Mouse (Mus musculus) heart, postnatal 0 days (tissue): Measurements from ENCODE around the gene Supt6. TPM values are rescaled to one million over a fixed set of nuclear protein-coding genes. Genes with fewer than 3 reads are reported as not detected.

Experiments used
- ATAC-seq: fragments of 200-750 bp; cut with Nextera tagmentation; 2 replicates; pipeline ENCODE4 v1.8.0; 2017; ENCODE audit warnings: low read depth, moderate number of reproducible peaks, moderate library complexity; ENCODE audit not compliant: insufficient read depth
- DNase-seq: peaks from one replicate; pipeline ENCODE4 v3.0.0-alpha.2; 2016; ENCODE audit warnings: low spot score
- H3K27ac ChIP-seq: fragments of 300-500 bp; sonication (generic); 2 replicates; pipeline ENCODE4 v1.5.1; 2014; ENCODE audit warnings: low read depth, mild to moderate bottlenecking
- H3K27me3 ChIP-seq: fragments of 300-500 bp; sonication (generic); 2 replicates; pipeline ENCODE4 v1.6.1; 2014; ENCODE audit warnings: low read length, mixed read lengths; ENCODE audit not compliant: control insufficient read depth, insufficient read depth
- H3K36me3 ChIP-seq: fragments of 300-500 bp; sonication (generic); replicated peaks from 2 replicates; pipeline ENCODE4 v1.6.1; 2014; ENCODE audit warnings: low read length, mixed read lengths; ENCODE audit not compliant: control insufficient read depth, insufficient read depth
- H3K4me1 ChIP-seq: fragments of 300-500 bp; sonication (generic); 2 replicates; pipeline ENCODE4 v1.6.1; 2014; ENCODE audit warnings: antibody characterized with exemption; ENCODE audit not compliant: control insufficient read depth, insufficient read depth
- H3K4me2 ChIP-seq: fragments of 300-500 bp; sonication (generic); 2 replicates; pipeline ENCODE4 v1.6.1; 2014; ENCODE audit warnings: low read depth, mild to moderate bottlenecking, low read length, moderate library complexity
- H3K4me3 ChIP-seq: fragments of 300-500 bp; sonication (generic); 2 replicates; pipeline ENCODE4 v1.5.1; 2014; ENCODE audit warnings: low read depth, low read length
- H3K9ac ChIP-seq: fragments of 300-500 bp; sonication (generic); replicated peaks from 2 replicates; pipeline ENCODE4 v1.6.1; 2014; ENCODE audit warnings: low read depth, low read length, mixed read lengths
- H3K9me3 ChIP-seq: fragments of 300-500 bp; sonication (generic); replicated peaks from 2 replicates; pipeline ENCODE4 v1.6.1; 2016; ENCODE audit warnings: low read length; ENCODE audit not compliant: control insufficient read depth
- CTCF ChIP-seq: IDR thresholded peaks from 2 replicates; pipeline ENCODE4 v1.5.1; 2016; ENCODE audit warnings: antibody characterized with exemption, control low read depth, low read depth
- EP300 ChIP-seq: IDR thresholded peaks from 2 replicates; pipeline ENCODE4 v1.6.1; 2016; ENCODE audit warnings: antibody characterized with exemption, low read depth
- WGBS: fragments of 180-500 bp; shearing (Covaris S2); extraction: QIAGEN DNeasy Blood & Tissue Kit; methylation state at CpG from one replicate; pipeline ENCODE4 v1.1.7; 2014; 5-methylcytosine and 5-hydroxymethylcytosine counted together
- polyA plus RNA-seq: library from polyadenylated mRNA; unstranded; fragments of >200 nt; fragmentation: Nextera tagmentation; extraction: Ambion mirVana; gene quantifications from 2 replicates; pipeline ENCODE4 v1.2.1, GENCODE M21; 2015
- total RNA-seq: library from RNA; depleted of rRNA; stranded (reverse); fragments of >200 nt; gene quantifications from 2 replicates; pipeline ENCODE4 v1.2.3, GENCODE M21; 2014; ENCODE audit warnings: low replicate concordance

The Supt6 gene
- total and polyA plus RNA-seq, 2 experiments from 2014 or later, result 7.6 to 12.1 TPM

DNA sequence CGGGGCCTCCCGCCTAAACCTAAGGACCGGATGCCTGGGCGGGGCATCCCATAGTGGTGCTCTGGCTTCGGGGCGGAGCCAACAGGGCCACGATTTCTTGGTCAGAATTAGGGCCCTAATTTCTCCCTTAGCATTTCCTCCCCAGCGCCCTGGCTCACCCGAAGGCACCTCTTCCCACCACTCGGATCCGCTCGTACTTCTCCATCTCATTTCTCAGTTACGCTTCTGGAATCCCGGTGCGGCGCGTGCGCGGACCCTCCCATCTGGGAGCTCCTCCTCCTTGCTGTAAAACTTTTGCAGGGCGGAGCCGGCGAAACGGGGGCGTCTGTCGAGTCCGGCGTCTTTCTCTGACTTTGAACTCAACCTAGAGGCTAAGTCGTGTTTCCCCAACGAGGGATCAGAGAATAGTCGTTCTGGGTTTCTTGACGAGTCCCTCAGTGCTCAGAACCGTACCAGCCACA lies 69.4 kb downstream of the Supt6 start, which contains the start of the genes Nek8 and Tlcd1:
TSS of gene Nek8 (minus strand) at position 274 of the 461 bp plus-strand sequence.
TSS of gene Tlcd1 (plus strand) at position 310 of the 461 bp plus-strand sequence.
- under 1% methylated on average over 32 of the region's 32 CpGs for WGBS
- Histone ChIP-seq H3K9ac (peak within 1 kb of the TSS; percentile 43), H3K4me1 (peaks cover 8% of the 10 kb centered on the region; the same call in 1 of the 2 replicates), H3K4me2 (peak within 1 kb of the TSS; percentile 96), H3K27me3 (no peaks in the 10 kb centered on the region), H3K36me3 (peaks cover 21% of the 10 kb centered on the region), H3K27ac (peak within 1 kb of the TSS; percentile 90), H3K9me3 (no peaks in the 10 kb centered on the region), H3K4me3 (peak within 1 kb of the TSS; percentile 63)
- no peak for TF ChIP-seq CTCF
- TF ChIP-seq EP300, result no peak
- ATAC-seq (peak; percentile 66), DNase-seq (peak; percentile 87)

DNA sequence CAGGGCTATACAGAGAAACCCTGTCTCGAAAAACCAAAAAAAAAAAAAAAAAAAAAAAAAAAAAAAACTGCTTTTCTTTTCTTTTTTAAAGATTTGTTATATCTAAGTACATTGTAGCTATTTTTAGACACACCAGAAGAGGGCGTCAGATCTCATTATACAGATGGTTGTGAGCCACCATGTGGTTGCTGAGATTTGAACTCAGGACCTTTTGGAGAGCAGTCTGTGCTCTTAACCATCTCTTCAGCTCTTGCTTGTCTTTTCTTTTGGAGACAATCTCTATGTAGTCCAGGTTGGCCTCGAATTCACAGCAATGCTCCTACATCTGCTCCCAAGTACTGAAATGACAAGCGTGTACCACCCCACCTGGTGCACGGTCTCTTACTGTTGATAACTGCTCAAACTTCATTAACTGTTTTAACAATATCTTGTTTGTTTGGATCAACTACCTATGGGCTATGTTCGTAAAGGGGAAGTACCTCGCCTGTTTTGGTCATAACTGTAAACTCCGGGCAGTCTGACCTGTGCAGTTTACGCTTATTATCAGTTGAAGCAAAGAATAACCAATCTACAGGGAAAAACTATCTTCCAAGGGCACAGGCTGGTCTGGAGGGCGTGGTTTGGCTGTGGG lies 69.9 kb downstream of the Supt6 start:
- Histone ChIP-seq H3K27ac (peak overlapping the region; percentile 90), H3K4me2 (peak overlapping the region; percentile 96), H3K36me3 (peaks cover 16% of the 10 kb centered on the region), H3K27me3 (no peaks in the 10 kb centered on the region), H3K4me1 (peaks cover 8% of the 10 kb centered on the region; the same call in 1 of the 2 replicates), H3K4me3 (peak overlapping the region; percentile 63), H3K9ac (peak overlapping the region; percentile 43), H3K9me3 (no peaks in the 10 kb centered on the region)
- no peak for ATAC-seq
- no peak for TF ChIP-seq CTCF
- no peak for TF ChIP-seq EP300
- no peak for DNase-seq
- under 1% methylated on average over 9 of the region's 10 CpGs for WGBS

DNA sequence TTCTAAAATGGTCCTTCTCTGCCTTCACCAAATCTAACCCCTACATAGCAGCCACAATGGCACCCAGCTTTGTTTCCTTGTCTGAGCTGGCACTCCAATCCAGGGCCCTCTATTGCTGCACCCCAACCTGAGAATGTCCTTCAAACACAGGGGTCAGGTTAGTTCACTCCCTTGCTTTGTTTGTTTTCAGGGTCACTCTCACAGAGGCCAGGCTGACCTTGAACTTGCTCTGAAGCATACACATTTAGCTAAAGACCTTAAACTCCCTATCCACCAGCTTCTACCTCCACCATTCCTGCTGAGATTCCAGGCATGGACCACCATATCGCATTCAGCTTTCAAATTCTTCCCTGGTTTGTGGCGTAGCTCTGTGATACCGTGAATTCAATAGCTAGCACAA lies 71.3 kb downstream of the Supt6 start:
- Histone ChIP-seq H3K4me1 (peaks cover 8% of the 10 kb centered on the region; the same call in 1 of the 2 replicates), H3K4me2 (no peak overlapping the region), H3K27ac (no peak overlapping the region), H3K9me3 (no peaks in the 10 kb centered on the region), H3K36me3 (peaks cover 2% of the 10 kb centered on the region; the same call in 1 of the 2 replicates), H3K9ac (no peak overlapping the region), H3K27me3 (no peaks in the 10 kb centered on the region), H3K4me3 (no peak overlapping the region)
- TF ChIP-seq CTCF (no peak), EP300 (no peak)
- WGBS, result 92% methylated on average over 3 of the region's 3 CpGs
- ATAC-seq, result no peak
- no peak for DNase-seq

DNA sequence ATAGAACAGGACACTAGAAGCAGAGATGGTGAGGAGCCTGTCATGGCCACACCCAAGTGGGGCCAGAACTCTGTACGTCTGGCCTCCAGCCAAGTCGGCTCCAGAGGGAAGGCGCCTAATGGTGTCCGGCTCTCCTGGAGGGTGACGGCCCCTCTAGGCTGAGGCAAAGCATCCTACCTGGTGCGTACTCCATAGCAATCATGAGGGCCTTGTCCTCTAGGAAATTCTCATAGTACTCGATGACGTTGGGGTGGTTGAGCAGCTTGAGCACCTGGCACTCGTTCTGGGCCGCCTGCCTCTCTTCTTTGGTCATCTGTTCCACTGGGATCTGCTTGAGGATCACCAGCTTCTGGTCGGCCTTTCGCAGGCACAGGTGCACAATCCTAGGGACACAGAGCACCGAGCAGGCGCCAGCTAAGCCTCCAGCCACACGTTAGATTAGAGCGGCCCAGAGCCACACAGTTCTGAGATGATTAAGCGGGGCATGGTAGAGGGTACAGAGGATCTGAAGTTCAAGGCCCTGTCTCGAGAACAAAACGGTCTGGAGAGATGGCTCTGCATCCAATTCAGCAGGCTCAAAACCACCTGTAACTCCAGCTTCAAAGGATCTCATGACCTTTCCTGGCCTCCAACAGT lies 72.9 kb downstream of the Supt6 start:
- no peak overlapping the region for H3K4me3 ChIP-seq
- no peaks in the 10 kb centered on the region for H3K9me3 ChIP-seq
- no peak overlapping the region for H3K9ac ChIP-seq
- H3K27ac ChIP-seq, result no peak overlapping the region
- 75% methylated on average over 19 of the region's 19 CpGs for WGBS
- H3K4me1 ChIP-seq, result peaks cover 8% of the 10 kb centered on the region; the same call in 1 of the 2 replicates
- H3K4me2 ChIP-seq, result no peak overlapping the region
- TF ChIP-seq CTCF (no peak), EP300 (no peak)
- DNase-seq, result no peak
- no peak for ATAC-seq
- H3K27me3 ChIP-seq, result no peaks in the 10 kb centered on the region
- H3K36me3 ChIP-seq, result no peaks in the 10 kb centered on the region

DNA sequence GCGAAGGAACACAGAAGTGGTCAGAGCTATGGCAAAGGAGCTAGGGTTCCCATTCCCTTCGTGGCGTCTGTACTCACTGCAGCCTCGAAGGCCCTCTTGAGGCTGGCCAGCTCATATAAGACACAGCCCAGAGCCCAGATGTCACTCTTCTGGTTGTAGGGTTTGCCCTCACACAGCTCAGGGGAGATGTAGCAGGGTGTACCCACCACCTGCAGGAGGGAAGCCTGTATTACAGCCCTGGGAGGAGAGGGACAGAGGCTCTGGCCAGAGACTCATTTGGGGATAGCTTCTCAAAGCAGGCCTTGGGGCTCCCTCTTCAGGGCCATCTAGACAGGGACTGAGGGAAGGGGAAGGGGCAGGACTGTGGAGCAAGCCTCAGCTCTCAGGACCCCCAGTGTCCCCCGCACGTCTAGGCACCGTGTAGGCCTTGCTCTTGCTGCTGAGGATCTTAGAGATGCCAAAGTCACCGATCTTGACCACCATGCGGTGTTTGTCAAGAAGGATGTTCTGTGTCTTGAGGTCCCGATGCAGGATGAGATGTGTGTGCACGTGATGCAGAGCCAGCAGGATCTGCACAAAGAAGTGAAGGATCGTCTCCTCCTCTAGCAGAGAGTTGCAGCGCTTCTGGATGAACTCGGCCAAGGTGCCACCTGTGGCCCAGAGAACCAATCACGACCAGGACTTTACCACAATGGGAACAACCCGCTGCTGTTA lies 73.6 kb downstream of the Supt6 start:
- H3K27me3 ChIP-seq, result no peaks in the 10 kb centered on the region
- H3K4me1 ChIP-seq, result peaks cover 4% of the 10 kb centered on the region; the same call in 1 of the 2 replicates
- H3K9me3 ChIP-seq, result no peaks in the 10 kb centered on the region
- DNase-seq (no peak), ATAC-seq (no peak)
- H3K36me3 ChIP-seq, result no peaks in the 10 kb centered on the region
- TF ChIP-seq CTCF (peak; percentile 40), EP300 (no peak)
- 75% methylated on average over 16 of the region's 16 CpGs for WGBS
- H3K27ac ChIP-seq, result no peak overlapping the region
- H3K9ac ChIP-seq, result no peak overlapping the region
- no peak overlapping the region for H3K4me3 ChIP-seq
- H3K4me2 ChIP-seq, result no peak overlapping the region
